ENCODE assay signal across 1 mouse cellular context in the genomic region with DNA sequence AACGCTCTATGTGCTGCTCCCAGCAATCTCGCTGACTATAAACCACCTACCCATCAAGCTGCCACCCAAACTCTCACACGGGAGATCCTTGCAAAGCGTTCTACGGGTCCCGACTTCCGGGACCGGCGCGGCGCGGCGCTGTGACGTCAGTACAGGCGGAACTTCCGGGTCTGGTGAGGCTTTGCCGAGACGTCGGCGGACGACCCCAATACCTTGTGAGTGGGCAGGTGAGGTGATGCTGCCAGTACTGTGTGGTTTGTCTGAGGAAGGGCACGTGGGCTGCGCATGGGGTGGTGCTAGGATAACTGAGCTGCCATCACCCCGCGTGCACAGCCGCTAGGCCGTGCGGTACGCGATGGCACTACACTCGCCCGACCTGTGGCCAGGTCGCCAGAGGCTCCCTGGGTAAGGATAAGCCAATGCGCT.
TF ChIP-seq lines count a peak whose summit lies in the region.

A gene (plus strand): TSS at position 130 of the 426 bp plus-strand sequence.

TF ChIP-seq in MEL, 35 proteins besides CTCF, POLR2A, EP300 and RAD21 (continued from another document):
- no peak for TF ChIP-seq MAFK (IDR thresholded peaks at IDR 0.05; ENCODE audit: borderline replicate concordance, low read depth, low read length)
- no peak for TF ChIP-seq MYB (IDR thresholded peaks at IDR 0.05; ENCODE audit: low read depth, low read length)
- no peak for TF ChIP-seq ZC3H11A (IDR thresholded peaks at IDR 0.05; ENCODE audit: low read depth, low read length)
